Mouse (Mus musculus) hindbrain, embryonic 15.5 days (tissue): ENCODE measurements around the gene Utp14b. TPM values are rescaled to one million over a fixed set of nuclear protein-coding genes. Genes with fewer than 3 reads are reported as not detected.

Experiments
- ATAC-seq: fragments of 200-750 bp; cut with Nextera tagmentation; 2 replicates; pipeline ENCODE4 v1.8.0; 2017; ENCODE audit warnings: low read depth, moderate number of reproducible peaks, moderate TSS enrichment; ENCODE audit not compliant: low FRiP score
- H3K27ac ChIP-seq: fragments of 300-500 bp; sonication (generic); replicated peaks from 2 replicates; pipeline ENCODE4 v1.5.1; 2015; ENCODE audit warnings: mild to moderate bottlenecking, inconsistent platforms
- H3K27me3 ChIP-seq: fragments of 300-500 bp; sonication (generic); 2 replicates; pipeline ENCODE4 v1.6.1; 2015; ENCODE audit warnings: control low read depth, inconsistent platforms
- H3K36me3 ChIP-seq: fragments of 300-500 bp; sonication (generic); 2 replicates; pipeline ENCODE4 v1.6.1; 2015; ENCODE audit warnings: control low read depth, inconsistent platforms
- H3K4me1 ChIP-seq: fragments of 300-500 bp; sonication (generic); replicated peaks from 2 replicates; pipeline ENCODE4 v1.6.1; 2015; ENCODE audit warnings: control low read depth, inconsistent platforms
- H3K4me2 ChIP-seq: fragments of 300-500 bp; sonication (generic); 2 replicates; pipeline ENCODE4 v1.6.1; 2015; ENCODE audit warnings: moderate library complexity, mild to moderate bottlenecking, inconsistent platforms
- H3K4me3 ChIP-seq: fragments of 300-500 bp; sonication (generic); 2 replicates; pipeline ENCODE4 v1.5.1; 2015; ENCODE audit warnings: mild to moderate bottlenecking, inconsistent platforms
- H3K9ac ChIP-seq: fragments of 300-500 bp; sonication (generic); 2 replicates; pipeline ENCODE4 v1.6.1; 2015; ENCODE audit warnings: inconsistent platforms
- H3K9me3 ChIP-seq: fragments of 300-500 bp; sonication (generic); 2 replicates; pipeline ENCODE4 v1.6.1; 2016; ENCODE audit warnings: control low read depth, inconsistent platforms
- WGBS: fragments of 180-500 bp; shearing (Covaris S2); methylation state at CpG from one replicate; pipeline ENCODE4 v1.1.7; 2015; 5-methylcytosine and 5-hydroxymethylcytosine counted together
- polyA plus RNA-seq: library from polyadenylated mRNA; unstranded; fragments of >200 nt; fragmentation: Nextera tagmentation; extraction: Ambion mirVana; gene quantifications from 2 replicates; pipeline ENCODE4 v1.2.1, GENCODE M21; 2015

Gene Utp14b
- polyA plus RNA-seq, 1 experiment from 2014 or later = 1.8 TPM

DNA sequence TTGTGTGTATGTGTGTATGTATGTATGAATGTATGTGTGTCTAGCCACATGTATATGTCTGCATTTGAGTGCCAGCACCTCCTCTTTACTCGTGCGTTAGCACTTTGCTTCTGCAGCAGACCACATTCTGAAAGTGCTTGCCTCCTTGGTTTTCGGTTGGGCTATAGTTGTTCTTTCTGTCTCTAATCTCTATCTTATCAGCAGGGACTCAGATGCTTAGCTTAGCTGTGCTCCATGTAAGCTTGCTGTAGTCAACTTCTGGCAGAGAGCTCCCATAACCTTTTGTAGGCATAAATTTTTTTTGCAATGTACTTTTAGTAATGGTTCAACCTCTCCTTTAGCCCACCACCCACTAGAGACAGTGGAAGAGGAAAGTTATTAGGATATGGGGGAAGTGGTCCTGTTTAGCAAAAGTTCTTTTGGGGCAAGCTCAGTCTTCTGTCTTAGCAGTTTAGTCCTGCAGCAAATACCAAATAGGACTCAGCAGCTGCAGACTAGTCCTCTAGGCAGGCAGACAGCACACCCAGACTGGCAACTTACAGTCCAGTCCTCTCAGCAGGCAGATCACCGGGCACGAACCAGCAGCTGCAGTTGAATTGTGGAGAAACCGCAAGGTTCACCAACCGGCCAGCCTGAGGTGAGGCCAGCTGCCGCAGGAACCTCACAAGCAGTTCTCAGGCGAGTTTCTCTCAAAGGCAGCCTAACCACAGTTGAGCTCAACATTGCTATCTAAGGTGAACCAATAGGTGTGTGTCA lies 36.8 kb downstream of the Utp14b start:
- no peak overlapping the region for H3K4me2 ChIP-seq
- no peak for ATAC-seq
- H3K9ac ChIP-seq = no peak overlapping the region
- H3K4me3 ChIP-seq = no peak overlapping the region
- no peaks in the 10 kb centered on the region for H3K4me1 ChIP-seq
- H3K27ac ChIP-seq = no peak overlapping the region
- no peaks in the 10 kb centered on the region for H3K9me3 ChIP-seq
- peaks cover 55% of the 10 kb centered on the region for H3K36me3 ChIP-seq
- WGBS = 94% methylated on average over 9 of the region's 9 CpGs
- no peaks in the 10 kb centered on the region for H3K27me3 ChIP-seq

DNA sequence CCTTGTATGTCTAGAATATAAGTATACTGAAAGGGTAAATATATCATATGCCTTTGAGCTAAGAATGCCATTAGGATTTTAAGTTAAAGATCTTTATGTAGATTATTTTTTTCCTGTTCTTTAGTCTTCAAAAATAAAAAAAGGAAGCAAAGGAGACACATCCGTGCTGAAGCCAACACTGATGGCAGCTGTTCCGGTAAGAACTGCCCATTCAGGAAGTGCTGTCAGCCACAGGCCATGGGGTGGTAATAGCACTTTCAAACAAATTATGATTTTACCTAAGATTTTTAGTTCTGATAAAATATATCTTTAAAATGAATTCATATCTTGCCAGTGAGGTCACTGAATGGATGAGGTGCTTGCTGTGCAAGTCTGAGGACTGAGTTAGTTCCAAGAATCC lies 38.5 kb downstream of the Utp14b start:
- WGBS = 90% methylated on average over 2 of the region's 2 CpGs
- no peak for ATAC-seq
- peaks cover 59% of the 10 kb centered on the region for H3K36me3 ChIP-seq
- no peaks in the 10 kb centered on the region for H3K4me1 ChIP-seq
- H3K9me3 ChIP-seq = no peaks in the 10 kb centered on the region
- no peaks in the 10 kb centered on the region for H3K27me3 ChIP-seq
- H3K27ac ChIP-seq = no peak overlapping the region
- no peak overlapping the region for H3K9ac ChIP-seq
- no peak overlapping the region for H3K4me3 ChIP-seq
- H3K4me2 ChIP-seq = no peak overlapping the region

DNA sequence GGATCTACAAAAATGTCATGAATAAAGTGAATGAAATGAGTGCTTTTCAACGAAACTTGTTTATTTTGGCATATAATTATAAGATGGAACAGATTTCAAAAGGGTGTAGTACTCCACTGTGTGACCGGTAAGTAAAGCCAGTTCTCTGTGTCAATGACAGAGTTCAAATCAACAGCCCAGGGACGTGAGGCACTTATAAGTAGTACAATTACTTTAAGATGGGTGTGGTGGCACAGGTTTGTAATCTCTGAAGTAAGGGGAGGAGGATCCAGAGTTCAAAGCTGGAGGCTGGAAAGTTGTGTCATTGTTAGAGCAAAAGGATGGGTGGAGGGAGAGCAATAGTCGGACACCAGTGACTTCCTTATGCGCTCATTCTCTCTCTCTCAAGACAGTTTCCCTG lies 39.1 kb downstream of the Utp14b start:
- no peak overlapping the region for H3K9ac ChIP-seq
- no peaks in the 10 kb centered on the region for H3K4me1 ChIP-seq
- H3K27me3 ChIP-seq = no peaks in the 10 kb centered on the region
- H3K4me3 ChIP-seq = no peak overlapping the region
- ATAC-seq = no peak
- WGBS = 91% methylated on average over 5 of the region's 5 CpGs
- peaks cover 63% of the 10 kb centered on the region for H3K36me3 ChIP-seq
- no peak overlapping the region for H3K27ac ChIP-seq
- H3K4me2 ChIP-seq = no peak overlapping the region
- H3K9me3 ChIP-seq = no peaks in the 10 kb centered on the region

DNA sequence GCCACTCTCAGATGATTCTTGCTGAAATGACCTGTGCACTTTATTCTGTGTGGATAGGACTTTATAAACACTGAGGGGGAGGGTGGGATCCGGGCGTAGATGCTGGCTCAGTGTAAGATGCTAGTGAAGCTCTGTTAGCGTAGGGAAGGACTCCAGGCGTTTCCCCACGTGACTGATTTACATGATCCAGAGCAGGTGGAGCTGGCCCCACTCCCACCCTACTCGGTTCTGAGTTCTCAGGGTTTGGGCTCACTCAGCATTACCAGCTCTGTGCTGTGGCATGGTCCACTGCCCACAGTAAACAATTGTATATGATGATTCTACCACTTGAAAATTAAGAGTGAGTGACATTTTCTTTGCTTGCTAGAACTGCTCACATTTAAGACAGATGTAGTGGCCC lies 40.3 kb downstream of the Utp14b start:
- Histone ChIP-seq H3K36me3 (peaks cover 59% of the 10 kb centered on the region), H3K9ac (no peak overlapping the region), H3K27ac (no peak overlapping the region), H3K27me3 (no peaks in the 10 kb centered on the region), H3K4me3 (no peak overlapping the region), H3K4me2 (no peak overlapping the region), H3K4me1 (no peaks in the 10 kb centered on the region), H3K9me3 (no peaks in the 10 kb centered on the region)
- WGBS = 76% methylated on average over 6 of the region's 6 CpGs
- 0 out of 2 replicates have a peak, but pooled peaks have one; percentile 45 for ATAC-seq

DNA sequence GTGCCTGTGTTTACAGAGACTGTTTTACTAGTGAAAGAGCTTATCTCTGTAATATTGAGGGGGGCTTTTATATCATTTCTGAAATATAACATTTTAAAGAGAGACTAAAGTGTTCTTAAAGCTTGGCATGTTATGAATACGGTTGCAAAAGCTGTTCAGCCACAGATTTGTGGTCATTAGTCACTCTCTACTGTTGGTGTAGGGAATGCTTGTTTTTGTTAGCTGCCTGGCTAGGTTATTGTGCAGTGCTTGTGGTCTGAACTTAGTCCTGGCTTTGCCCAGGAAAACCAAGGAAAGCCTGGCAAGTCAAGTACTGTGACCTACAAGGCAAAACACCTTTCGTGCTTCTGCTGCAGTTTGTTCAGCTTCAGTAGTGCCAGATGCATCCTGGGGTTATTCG lies 43.9 kb downstream of the Utp14b start:
- peaks cover 71% of the 10 kb centered on the region for H3K36me3 ChIP-seq
- WGBS = 92% methylated on average over 3 of the region's 3 CpGs
- H3K27ac ChIP-seq = no peak overlapping the region
- ATAC-seq = no peak
- H3K27me3 ChIP-seq = no peaks in the 10 kb centered on the region
- no peak overlapping the region for H3K9ac ChIP-seq
- H3K4me1 ChIP-seq = no peaks in the 10 kb centered on the region
- H3K9me3 ChIP-seq = no peaks in the 10 kb centered on the region
- H3K4me3 ChIP-seq = no peak overlapping the region
- no peak overlapping the region for H3K4me2 ChIP-seq

DNA sequence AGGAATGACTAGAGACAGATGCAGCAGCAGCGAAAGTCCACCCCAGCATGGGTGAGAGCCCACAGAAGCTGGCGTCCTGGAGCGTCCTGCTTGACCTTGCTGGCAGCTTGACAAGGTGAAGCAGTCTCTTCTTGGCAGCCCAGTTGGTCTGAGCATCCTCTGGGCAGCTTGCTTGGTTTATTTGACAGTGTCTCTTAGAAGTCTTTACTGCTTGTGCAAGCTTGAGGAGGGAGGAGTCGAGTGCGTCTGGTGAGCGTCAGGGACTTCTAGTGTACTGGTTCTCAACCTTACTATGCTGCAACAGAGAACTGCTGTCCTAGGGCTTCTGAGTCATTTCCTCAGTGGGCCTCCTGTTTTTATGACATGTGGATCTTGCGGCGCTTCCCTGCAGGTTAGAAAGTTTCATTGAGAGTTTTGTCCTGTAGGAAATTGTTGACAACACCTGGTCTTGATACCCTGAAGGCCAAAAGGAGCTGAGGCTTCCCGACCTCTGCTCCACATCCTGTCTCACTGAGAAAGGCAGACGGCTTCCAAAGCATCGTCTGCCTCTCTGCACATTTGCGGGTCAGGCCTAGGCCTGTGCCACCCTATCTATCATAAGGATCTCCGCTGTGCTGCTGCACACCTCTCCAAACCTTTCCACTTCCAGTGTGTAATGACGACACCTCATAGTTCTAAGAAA lies 44.6 kb downstream of the Utp14b start:
- Histone ChIP-seq H3K4me2 (no peak overlapping the region), H3K4me3 (no peak overlapping the region), H3K9me3 (no peaks in the 10 kb centered on the region), H3K4me1 (no peaks in the 10 kb centered on the region), H3K9ac (no peak overlapping the region), H3K27me3 (no peaks in the 10 kb centered on the region), H3K27ac (no peak overlapping the region), H3K36me3 (peaks cover 65% of the 10 kb centered on the region)
- WGBS = 93% methylated on average over 14 of the region's 14 CpGs
- ATAC-seq = no peak

DNA sequence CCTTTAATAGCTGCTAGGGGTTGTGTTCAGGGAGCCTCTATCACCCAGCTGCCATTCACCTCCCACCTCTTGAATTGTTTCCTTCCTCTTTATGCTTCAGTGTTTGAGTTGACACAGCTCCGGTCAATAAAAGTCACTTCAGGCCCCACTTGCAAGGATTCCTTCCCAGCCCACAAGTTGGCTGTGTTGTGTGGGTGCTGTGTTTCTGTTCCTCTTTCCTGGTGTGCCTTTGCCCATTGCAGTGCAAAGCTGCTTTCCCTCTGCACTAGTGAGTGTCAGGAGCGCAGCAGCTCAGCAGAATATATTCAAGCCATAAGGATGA lies 45.1 kb downstream of the Utp14b start:
- no peak overlapping the region for H3K27ac ChIP-seq
- no peak overlapping the region for H3K4me3 ChIP-seq
- 92% methylated on average over 2 of the region's 2 CpGs for WGBS
- no peak for ATAC-seq
- peaks cover 62% of the 10 kb centered on the region for H3K36me3 ChIP-seq
- no peaks in the 10 kb centered on the region for H3K4me1 ChIP-seq
- no peak overlapping the region for H3K4me2 ChIP-seq
- H3K9me3 ChIP-seq = no peaks in the 10 kb centered on the region
- H3K27me3 ChIP-seq = no peaks in the 10 kb centered on the region
- no peak overlapping the region for H3K9ac ChIP-seq

DNA sequence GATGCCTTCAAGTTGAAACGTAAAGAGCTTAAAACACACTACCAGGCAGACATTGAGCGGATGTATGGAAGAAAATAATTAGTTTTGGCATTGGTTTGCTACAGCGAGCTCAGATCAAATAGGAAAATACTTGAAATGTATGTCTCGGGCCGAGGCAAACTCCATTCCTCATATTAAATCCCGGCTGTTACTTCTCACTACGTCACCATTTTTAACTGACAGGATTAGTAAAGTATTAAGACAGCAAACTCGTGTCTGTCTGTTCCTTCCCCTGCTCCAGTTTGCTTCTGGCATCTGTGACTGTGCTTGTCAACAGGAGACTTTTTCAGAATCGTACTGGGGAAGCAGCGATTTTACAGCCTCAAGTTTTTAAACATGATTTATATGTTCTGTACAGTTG lies 48.5 kb downstream of the Utp14b start:
- Histone ChIP-seq H3K4me3 (no peak overlapping the region), H3K4me1 (no peaks in the 10 kb centered on the region), H3K9me3 (no peaks in the 10 kb centered on the region), H3K4me2 (no peak overlapping the region), H3K36me3 (peaks cover 36% of the 10 kb centered on the region), H3K9ac (no peak overlapping the region), H3K27ac (no peak overlapping the region), H3K27me3 (no peaks in the 10 kb centered on the region)
- WGBS = 93% methylated on average over 10 of the region's 10 CpGs
- ATAC-seq = no peak

DNA sequence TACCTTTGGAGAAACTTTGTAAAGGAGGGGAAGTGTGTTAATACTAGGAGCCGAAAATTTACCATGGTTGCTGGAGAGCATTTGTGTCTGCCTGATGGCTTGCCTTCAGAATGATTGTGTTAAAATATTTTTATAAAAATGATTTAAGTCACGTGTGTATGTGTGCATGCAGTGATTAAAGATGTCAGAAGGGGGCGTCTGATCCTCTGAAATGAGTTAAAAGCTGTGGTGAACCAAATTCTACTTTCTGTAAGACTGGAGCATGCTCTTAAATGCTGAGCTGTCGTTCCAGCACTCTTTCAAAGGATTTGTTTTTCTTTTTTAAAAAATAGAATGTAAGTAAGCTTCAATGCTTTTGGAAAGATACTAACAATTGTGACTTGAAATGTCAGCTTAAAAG lies 49.4 kb downstream of the Utp14b start:
- Histone ChIP-seq H3K4me3 (no peak overlapping the region), H3K4me1 (no peaks in the 10 kb centered on the region), H3K27me3 (no peaks in the 10 kb centered on the region), H3K9me3 (no peaks in the 10 kb centered on the region), H3K27ac (no peak overlapping the region), H3K4me2 (no peak overlapping the region), H3K36me3 (peaks cover 27% of the 10 kb centered on the region), H3K9ac (no peak overlapping the region)
- 62% methylated on average over 4 of the region's 4 CpGs for WGBS
- no peak for ATAC-seq

DNA sequence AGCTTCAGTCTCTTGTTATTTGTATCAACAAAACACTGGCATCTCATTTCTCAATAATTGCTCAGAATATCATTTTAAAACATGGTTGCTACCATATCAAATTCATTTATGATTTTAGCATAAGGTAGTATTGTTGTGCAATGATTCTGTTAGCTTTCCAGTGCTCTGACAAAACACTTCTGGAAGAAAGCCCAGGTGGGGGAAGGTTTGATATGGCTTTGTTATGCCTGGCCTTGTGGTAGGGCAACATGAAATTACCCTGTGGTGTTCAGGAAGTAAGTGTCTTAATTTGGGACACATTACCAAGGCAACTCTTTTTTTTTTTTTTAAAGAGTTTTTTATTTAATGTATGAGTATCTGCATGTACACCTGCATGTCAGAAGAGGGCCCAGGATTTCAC lies 52.2 kb downstream of the Utp14b start:
- no peaks in the 10 kb centered on the region for H3K9me3 ChIP-seq
- H3K36me3 ChIP-seq = peaks cover 8% of the 10 kb centered on the region; the same call in 1 of the 2 replicates
- H3K9ac ChIP-seq = no peak overlapping the region
- no peak overlapping the region for H3K4me3 ChIP-seq
- no peaks in the 10 kb centered on the region for H3K4me1 ChIP-seq
- no peaks in the 10 kb centered on the region for H3K27me3 ChIP-seq
- no peak overlapping the region for H3K27ac ChIP-seq
- H3K4me2 ChIP-seq = no peak overlapping the region
- no peak for ATAC-seq

DNA sequence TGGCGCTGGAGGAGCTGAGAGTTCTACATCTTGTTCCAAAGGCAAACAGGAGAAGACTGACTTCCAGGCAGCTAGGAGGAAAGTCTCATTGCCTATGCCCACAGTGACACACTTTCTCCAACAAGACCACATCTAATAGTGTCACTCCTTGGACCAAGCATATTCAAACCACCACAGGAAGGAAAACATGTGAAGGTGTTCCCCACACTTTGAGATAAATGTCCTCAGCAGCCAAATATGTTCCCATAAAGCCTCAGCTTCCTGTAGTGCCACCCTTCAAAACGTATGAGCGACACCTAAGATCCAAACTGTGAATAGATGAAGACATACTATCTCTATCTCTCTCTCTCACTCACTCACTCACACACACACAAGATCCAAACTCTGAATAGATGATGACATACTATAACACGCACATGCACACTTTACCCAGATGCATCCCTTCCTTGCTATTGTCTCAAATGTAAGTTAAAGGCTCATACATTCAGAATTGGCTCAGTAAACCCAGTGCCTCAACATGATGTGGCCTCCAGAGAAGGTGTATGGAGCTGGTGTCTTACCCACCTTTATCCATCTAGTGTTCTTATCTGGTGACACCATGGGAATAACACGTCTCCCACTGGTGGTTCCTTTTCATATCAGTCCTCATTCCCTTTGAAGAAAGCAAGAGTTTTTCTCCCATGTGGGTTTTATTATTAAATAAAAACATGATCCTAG lies 52.9 kb downstream of the Utp14b start:
- Histone ChIP-seq H3K27me3 (no peaks in the 10 kb centered on the region), H3K4me1 (no peaks in the 10 kb centered on the region), H3K4me2 (no peak overlapping the region), H3K9ac (no peak overlapping the region), H3K27ac (no peak overlapping the region), H3K9me3 (no peaks in the 10 kb centered on the region), H3K4me3 (no peak overlapping the region), H3K36me3 (peaks cover 4% of the 10 kb centered on the region; the same call in 1 of the 2 replicates)
- ATAC-seq = no peak
- WGBS = 94% methylated on average over 5 of the region's 5 CpGs
